Mouse (Mus musculus): ENCODE results near the gene C1qtnf5.

- TF ChIP-seq GATA1 (IDR thresholded peaks at IDR 0.05; ENCODE audit: low read length) (no peak), TAL1 (IDR thresholded peaks at IDR 0.05; ENCODE audit: low read length) (no peak)
Measured at GRCm38 (mm10) chr9:44126746-44127145, 19.7 kb downstream of the C1qtnf5 start.
